Mouse (Mus musculus) left cerebral cortex, postnatal 25 days (tissue): ENCODE measurements around the gene Slc25a43. TPM values are rescaled to one million over a fixed set of nuclear protein-coding genes. Genes with fewer than 3 reads are reported as not detected.

Experiments
- DNase-seq, 2 experiments: peaks; one replicate each; pipeline ENCODE4 v3.0.0; 2022; ENCODE audit warnings: low spot score in 2 of 2, mixed read lengths in 1 of 2
- intact Hi-C: fragments of 180-260 bp; cut with DNase I; formaldehyde crosslinking; loops from one replicate; pipeline ENCODE4 v1.15.1; 2025
- total RNA-seq, 2 experiments: library from RNA; stranded (reverse); gene quantifications; 2 replicates each; pipeline ENCODE4 v1.2.3; 2021

Gene Slc25a43
- total RNA-seq, 2 experiments from 2014 or later: 0.55 to 0.62 TPM

DNA sequence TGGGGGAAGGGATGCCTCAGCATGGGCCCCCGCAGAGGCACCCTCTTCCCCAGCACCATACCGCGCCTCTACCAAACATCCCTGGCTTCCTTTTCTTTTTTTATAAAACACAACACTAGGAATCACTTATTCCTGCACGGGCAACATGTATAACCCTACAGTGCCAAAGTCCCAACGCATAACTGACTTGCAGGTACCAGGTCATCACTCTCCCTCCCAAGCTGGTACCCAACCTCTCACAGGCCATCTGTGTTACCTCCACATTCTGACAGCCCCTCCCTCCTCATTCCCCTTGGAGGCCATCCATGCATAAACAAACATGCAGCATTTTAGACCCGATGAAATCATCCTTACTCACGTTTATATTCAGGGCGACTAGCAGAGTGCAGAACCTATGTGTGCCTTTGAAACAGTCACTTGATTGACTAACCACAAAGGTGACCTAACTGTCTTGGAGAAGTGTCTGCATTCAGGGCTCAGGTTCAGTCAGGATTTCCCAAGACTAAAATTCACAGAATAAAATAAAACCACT is 73.0 kb downstream of the Slc25a43 start:
- intact Hi-C loops: no loop called here
- no peak for DNase-seq

DNA sequence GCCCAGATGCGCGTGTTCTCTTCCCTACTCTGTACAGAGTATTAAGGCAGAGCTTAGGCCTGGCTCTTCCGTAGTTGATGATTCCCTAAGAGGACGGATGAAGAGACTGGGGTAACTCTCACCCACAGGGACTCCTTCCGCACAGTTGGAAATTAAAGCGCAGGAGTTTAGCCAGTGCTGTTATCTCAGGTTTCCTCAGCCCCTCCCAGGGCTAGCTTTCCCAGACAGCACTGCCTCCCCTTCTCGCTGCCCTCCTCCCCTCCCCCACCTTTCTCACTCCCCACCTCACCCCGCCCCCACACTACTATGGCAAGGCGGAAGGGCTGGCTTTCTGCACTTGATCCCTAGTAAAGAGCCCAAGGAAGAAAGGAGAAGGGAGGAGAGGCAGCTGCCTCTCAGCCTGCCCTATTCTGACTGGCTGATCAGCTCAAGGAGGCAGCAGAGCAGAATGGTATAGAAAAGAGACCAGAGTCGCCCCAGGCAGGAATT is 73.5 kb downstream of the Slc25a43 start:
- intact Hi-C loops: no loop called here
- no peak for DNase-seq

GRCm38 (mm10) chrX:36819575-36819974 is 76.1 kb downstream of the Slc25a43 start:
- intact Hi-C loops: no loop called here
- DNase-seq: no peak

GRCm38 (mm10) chrX:36820201-36820600 is 76.7 kb downstream of the Slc25a43 start:
- no peak for DNase-seq
- intact Hi-C loops: loop anchor here (2.0 kb wide), 1 partner anchor 59 kb away; no protein-coding TSS in a partner anchor

GRCm38 (mm10) chrX:36823932-36824711 is 80.7 kb downstream of the Slc25a43 start:
- intact Hi-C loops: no loop called here
- DNase-seq: no peak

- no peak for DNase-seq
- intact Hi-C loops: no loop called here
Observed at GRCm38 (mm10) chrX:36825032-36825431, 81.6 kb downstream of the Slc25a43 start.

Other genes starting within 250 kb of the Slc25a43 start
- 100 to 1,000 TPM; 307 to 330 TPM for gene Pgrmc1, start 145.5 kb upstream of the Slc25a43 start, total RNA-seq
- 10 to 100 TPM; 12.6 to 12.8 TPM for gene Akap17b, start 98.3 kb upstream of the Slc25a43 start, total RNA-seq
- 100 to 1,000 TPM; 343 to 350 TPM for gene Slc25a5, start 52.0 kb downstream of the Slc25a43 start, total RNA-seq
- gene Ube2a, start 130.2 kb downstream of the Slc25a43 start, total RNA-seq: 10 to 100 TPM; 47.8 to 56.8 TPM
- 10 to 100 TPM; 39.5 to 41.1 TPM for gene C330007P06Rik, start 130.5 kb downstream of the Slc25a43 start, total RNA-seq
- gene Nkrf, start 159.2 kb downstream of the Slc25a43 start, total RNA-seq: 10 to 100 TPM; 32.5 to 34.8 TPM
- 10 to 100 TPM; 57.9 to 63.8 TPM for gene Sept6, start 248.1 kb downstream of the Slc25a43 start, total RNA-seq